Mouse (Mus musculus): ENCODE results near the gene Phf12.

DNA sequence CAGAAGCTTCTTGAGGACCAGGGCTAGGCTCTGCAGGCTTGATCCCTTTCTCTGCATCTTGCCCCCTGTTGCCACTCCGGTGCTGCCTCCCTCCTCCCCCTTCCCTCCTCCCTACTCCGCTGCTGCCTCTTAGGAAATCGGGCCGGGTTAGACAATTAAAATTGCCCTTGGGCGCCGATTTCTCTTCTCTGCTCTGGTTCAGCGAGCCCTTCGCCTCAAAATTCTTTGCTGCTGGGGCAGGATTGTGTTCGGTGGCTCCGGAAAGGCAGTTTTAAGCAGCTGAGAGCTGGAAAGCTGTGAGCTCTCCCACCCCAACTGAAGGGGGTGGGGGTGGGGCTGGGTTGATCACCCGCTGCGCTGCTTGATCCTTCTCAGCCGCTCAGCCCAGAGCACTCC is 2.3 kb downstream of the Phf12 start:
- no peak for TF ChIP-seq CTCF (IDR thresholded peaks at IDR 0.05; ENCODE audit: control insufficient read depth, insufficient read depth, insufficient read length)
- TF ChIP-seq MYOG (IDR thresholded peaks at IDR 0.05; ENCODE audit: control insufficient read depth, extremely low read depth, insufficient read length) = no peak
- TF ChIP-seq MAX (IDR thresholded peaks at IDR 0.05) = no peak
- no peak for TF ChIP-seq FOSL1 (IDR thresholded peaks at IDR 0.05; ENCODE audit: insufficient read depth, low read length, poor library complexity, severe bottlenecking)
- TF ChIP-seq USF1 (IDR thresholded peaks at IDR 0.05; ENCODE audit: low read depth) = no peak
- no peak for TF ChIP-seq CEBPB (IDR thresholded peaks at IDR 0.05; ENCODE audit: low read depth)
- TF ChIP-seq MYOD1 (IDR thresholded peaks at IDR 0.05; ENCODE audit: control insufficient read depth, insufficient read length, low read depth) = no peak
